Mouse (Mus musculus) midbrain, postnatal 0 days (tissue): Measurements from ENCODE around the gene Slc19a1. TPM values are rescaled to one million over a fixed set of nuclear protein-coding genes. Genes with fewer than 3 reads are reported as not detected.

ENCODE experiments used
- ATAC-seq: fragments of 200-750 bp; cut with Nextera tagmentation; 2 replicates; pipeline ENCODE4 v1.8.0; 2017; ENCODE audit warnings: moderate number of reproducible peaks, mild to moderate bottlenecking, moderate TSS enrichment, moderate library complexity; ENCODE audit not compliant: low FRiP score
- DNase-seq: peaks from one replicate; pipeline ENCODE4 v3.0.0-alpha.2; 2015; ENCODE audit warnings: low spot score
- H3K27ac ChIP-seq: fragments of 300-500 bp; sonication (generic); 2 replicates; pipeline ENCODE4 v1.5.1; 2014; ENCODE audit warnings: low read depth, mild to moderate bottlenecking, low read length, mixed read lengths
- H3K27me3 ChIP-seq: fragments of 300-500 bp; sonication (generic); 2 replicates; pipeline ENCODE4 v1.6.1; 2014; ENCODE audit warnings: low read length, control low read depth, mixed read lengths; ENCODE audit not compliant: insufficient read depth
- H3K36me3 ChIP-seq: fragments of 300-500 bp; sonication (generic); 2 replicates; pipeline ENCODE4 v1.6.1; 2014; ENCODE audit warnings: low read length, control low read depth, mixed read lengths; ENCODE audit not compliant: insufficient read depth
- H3K4me1 ChIP-seq: fragments of 300-500 bp; sonication (generic); 2 replicates; pipeline ENCODE4 v1.6.1; 2014; ENCODE audit warnings: mild to moderate bottlenecking, control low read depth, antibody characterized with exemption, low read length, mixed read lengths; ENCODE audit not compliant: insufficient read depth
- H3K4me2 ChIP-seq: fragments of 300-500 bp; sonication (generic); 2 replicates; pipeline ENCODE4 v1.6.1; 2014; ENCODE audit warnings: low read depth, mild to moderate bottlenecking, low read length, mixed read lengths; ENCODE audit not compliant: poor library complexity, severe bottlenecking
- H3K4me3 ChIP-seq: fragments of 300-500 bp; sonication (generic); 2 replicates; pipeline ENCODE4 v1.5.1; 2014; ENCODE audit warnings: low read depth, mild to moderate bottlenecking, low read length, moderate library complexity
- H3K9ac ChIP-seq: fragments of 300-500 bp; sonication (generic); replicated peaks from 2 replicates; pipeline ENCODE4 v1.6.1; 2014; ENCODE audit warnings: mild to moderate bottlenecking, low read length, moderate library complexity, mixed read lengths; ENCODE audit not compliant: poor library complexity, severe bottlenecking
- H3K9me3 ChIP-seq: fragments of 300-500 bp; sonication (generic); 2 replicates; pipeline ENCODE4 v1.6.1; 2016; ENCODE audit warnings: low read length, control low read depth
- CTCF ChIP-seq: IDR thresholded peaks from 2 replicates; pipeline ENCODE4 v1.5.1; 2016; ENCODE audit warnings: antibody characterized with exemption, mild to moderate bottlenecking
- WGBS: fragments of 180-500 bp; shearing (Covaris S2); extraction: QIAGEN DNeasy Blood & Tissue Kit; methylation state at CpG from one replicate; pipeline ENCODE4 v1.1.7; 2014; 5-methylcytosine and 5-hydroxymethylcytosine counted together
- polyA plus RNA-seq: library from polyadenylated mRNA; unstranded; fragments of >200 nt; fragmentation: Nextera tagmentation; extraction: Ambion mirVana; gene quantifications from 2 replicates; pipeline ENCODE4 v1.2.1, GENCODE M21; 2015
- total RNA-seq: library from RNA; depleted of rRNA; stranded (reverse); fragments of >200 nt; gene quantifications from 2 replicates; pipeline ENCODE4 v1.2.3, GENCODE M21; 2014; rRNA removed

The Slc19a1 gene
- total and polyA plus RNA-seq, 2 experiments from 2014 or later: 38.1 to 44.1 TPM

DNA sequence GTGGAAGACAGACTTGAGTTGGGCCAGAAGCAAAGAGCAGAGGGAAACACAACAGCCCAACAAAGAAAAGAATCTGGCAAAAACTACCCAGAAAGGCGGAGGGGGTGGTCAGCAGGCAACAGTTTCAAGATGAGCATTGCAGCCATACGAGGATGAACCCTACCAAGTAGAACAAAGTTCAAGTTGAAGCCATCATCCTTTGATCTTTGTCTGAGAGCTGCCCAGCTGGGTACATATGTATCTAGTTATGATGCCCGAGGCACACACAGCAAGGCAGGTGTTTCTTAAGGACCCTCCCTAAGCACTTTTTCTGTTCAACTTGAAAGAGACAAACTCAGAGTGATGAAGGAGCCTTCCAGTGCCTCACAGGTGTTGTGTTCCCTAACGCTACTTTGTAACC is 67.7 kb downstream of the Slc19a1 start:
- H3K4me2 ChIP-seq: no peak overlapping the region
- no peak for TF ChIP-seq CTCF
- no peaks in the 10 kb centered on the region for H3K36me3 ChIP-seq
- H3K4me1 ChIP-seq: no peaks in the 10 kb centered on the region
- no peak for ATAC-seq
- H3K27me3 ChIP-seq: no peaks in the 10 kb centered on the region
- no peak for DNase-seq
- 84% methylated on average over 4 of the region's 4 CpGs for WGBS
- H3K4me3 ChIP-seq: no peak overlapping the region
- no peak overlapping the region for H3K9ac ChIP-seq
- H3K27ac ChIP-seq: no peak overlapping the region
- no peaks in the 10 kb centered on the region for H3K9me3 ChIP-seq

DNA sequence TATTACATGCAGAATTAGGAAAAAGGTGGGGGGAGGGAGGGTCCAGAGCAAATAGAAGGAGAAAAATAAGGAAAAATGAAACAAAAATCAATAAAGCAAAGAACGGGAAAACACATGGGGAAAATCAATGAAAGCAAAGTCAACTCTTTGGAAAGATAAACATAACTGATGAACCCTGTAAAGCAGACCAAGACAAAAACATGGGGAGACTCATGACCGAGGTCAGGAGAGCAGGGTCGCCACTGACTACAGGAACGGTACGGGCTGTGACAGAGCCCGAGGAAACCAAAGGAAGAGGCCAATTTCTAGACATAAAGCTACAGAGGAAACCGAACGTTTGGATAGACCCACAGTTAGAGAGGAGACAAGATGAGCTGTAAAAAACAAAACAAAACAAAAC is 71.6 kb downstream of the Slc19a1 start:
- Histone ChIP-seq H3K27me3 (no peaks in the 10 kb centered on the region), H3K36me3 (no peaks in the 10 kb centered on the region), H3K9me3 (no peaks in the 10 kb centered on the region), H3K27ac (no peak overlapping the region), H3K4me1 (no peaks in the 10 kb centered on the region), H3K4me3 (no peak overlapping the region), H3K9ac (no peak overlapping the region), H3K4me2 (no peak overlapping the region)
- ATAC-seq (no peak), DNase-seq (no peak)
- 79% methylated on average over 8 of the region's 8 CpGs for WGBS
- no peak for TF ChIP-seq CTCF

GRCm38 (mm10) chr10:77104327-77104726 is 72.3 kb downstream of the Slc19a1 start:
- H3K9me3 ChIP-seq: no peaks in the 10 kb centered on the region
- H3K27me3 ChIP-seq: no peaks in the 10 kb centered on the region
- no peak overlapping the region for H3K4me2 ChIP-seq
- no peak for ATAC-seq
- DNase-seq: no peak
- H3K4me3 ChIP-seq: no peak overlapping the region
- H3K4me1 ChIP-seq: no peaks in the 10 kb centered on the region
- no peak overlapping the region for H3K27ac ChIP-seq
- H3K9ac ChIP-seq: no peak overlapping the region
- H3K36me3 ChIP-seq: no peaks in the 10 kb centered on the region
- TF ChIP-seq CTCF: no peak

DNA sequence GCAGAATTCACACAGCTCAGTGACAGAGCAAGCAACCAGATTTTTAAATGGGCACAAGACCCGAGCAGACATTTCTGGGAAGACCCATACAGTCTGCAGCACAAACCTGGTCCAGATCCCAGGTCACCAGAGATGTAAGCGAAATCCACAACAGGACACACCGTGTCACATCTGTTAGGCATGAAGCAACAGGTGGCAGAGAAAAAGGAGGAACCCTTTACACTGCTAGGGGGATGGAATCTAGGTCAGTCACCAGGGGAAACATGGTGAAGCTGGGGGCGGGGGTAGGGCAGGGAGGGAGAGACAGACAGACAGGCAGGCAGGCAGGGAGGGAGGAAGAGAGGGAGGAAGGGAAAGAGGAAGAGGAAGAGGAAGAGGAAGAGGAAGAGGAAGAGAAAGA is 76.1 kb downstream of the Slc19a1 start:
- no peak for TF ChIP-seq CTCF
- no peak overlapping the region for H3K4me3 ChIP-seq
- no peak overlapping the region for H3K9ac ChIP-seq
- ATAC-seq (no peak), DNase-seq (no peak)
- H3K27me3 ChIP-seq: no peaks in the 10 kb centered on the region
- no peak overlapping the region for H3K27ac ChIP-seq
- no peaks in the 10 kb centered on the region for H3K4me1 ChIP-seq
- 89% methylated on average over 3 of the region's 4 CpGs for WGBS
- no peak overlapping the region for H3K4me2 ChIP-seq
- H3K36me3 ChIP-seq: no peaks in the 10 kb centered on the region
- no peaks in the 10 kb centered on the region for H3K9me3 ChIP-seq

GRCm38 (mm10) chr10:77110010-77110409 is 78.0 kb downstream of the Slc19a1 start:
- Histone ChIP-seq H3K27me3 (no peaks in the 10 kb centered on the region), H3K27ac (no peak overlapping the region), H3K4me3 (no peak overlapping the region), H3K36me3 (no peaks in the 10 kb centered on the region), H3K4me1 (no peaks in the 10 kb centered on the region), H3K4me2 (no peak overlapping the region), H3K9ac (no peak overlapping the region), H3K9me3 (no peaks in the 10 kb centered on the region)
- TF ChIP-seq CTCF: no peak
- WGBS: 93% methylated on average over 9 of the region's 9 CpGs
- no peak for DNase-seq
- no peak for ATAC-seq

Other genes with a start within 250 kb of the Slc19a1 start
- 50.0 and 52.4 TPM in 2 replicates for gene Pcbp3, start 70.4 kb upstream of the Slc19a1 start, total RNA-seq
- gene Pcbp3, start 70.4 kb upstream of the Slc19a1 start, polyA plus RNA-seq: 74.4 and 76.3 TPM in 2 replicates
- 27.7 and 30.3 TPM in 2 replicates for gene Col18a1, start 134.3 kb downstream of the Slc19a1 start, total RNA-seq
- 14.6 and 15.4 TPM in 2 replicates for gene Col18a1, start 134.3 kb downstream of the Slc19a1 start, polyA plus RNA-seq
- 34.8 and 49.9 TPM in 2 replicates for gene Pofut2, start 227.0 kb downstream of the Slc19a1 start, total RNA-seq
- 43.2 and 44.8 TPM in 2 replicates for gene Pofut2, start 227.0 kb downstream of the Slc19a1 start, polyA plus RNA-seq